Mouse (Mus musculus) heart, embryonic 15.5 days (tissue): ENCODE measurements around the gene Sp140. TPM values are rescaled to one million over a fixed set of nuclear protein-coding genes. Genes with fewer than 3 reads are reported as not detected.
"Not testable (repeated sequence)": the region's sequence is repeated elsewhere in the genome, so short reads cannot be mapped to it uniquely, and the experiment has no call there.

ENCODE experiments used
- ATAC-seq: fragments of 200-750 bp; cut with Nextera tagmentation; replicated peaks from 2 replicates; pipeline ENCODE4 v1.8.0; 2017; ENCODE audit warnings: low read depth, moderate TSS enrichment; ENCODE audit not compliant: insufficient number of reproducible peaks, insufficient read depth, low FRiP score
- H3K27ac ChIP-seq: fragments of 300-500 bp; sonication (generic); 2 replicates; pipeline ENCODE4 v1.5.1; 2015; ENCODE audit warnings: mild to moderate bottlenecking, inconsistent platforms
- H3K27me3 ChIP-seq: fragments of 300-500 bp; sonication (generic); 2 replicates; pipeline ENCODE4 v1.6.1; 2015; ENCODE audit warnings: inconsistent platforms
- H3K36me3 ChIP-seq: fragments of 300-500 bp; sonication (generic); 2 replicates; pipeline ENCODE4 v1.6.1; 2015; ENCODE audit warnings: mild to moderate bottlenecking, inconsistent platforms
- H3K4me1 ChIP-seq: fragments of 300-500 bp; sonication (generic); replicated peaks from 2 replicates; pipeline ENCODE4 v1.6.1; 2015; ENCODE audit warnings: inconsistent platforms
- H3K4me2 ChIP-seq: fragments of 300-500 bp; sonication (generic); 2 replicates; pipeline ENCODE4 v1.6.1; 2015; ENCODE audit warnings: inconsistent platforms, mild to moderate bottlenecking, moderate library complexity
- H3K4me3 ChIP-seq: fragments of 300-500 bp; sonication (generic); 2 replicates; pipeline ENCODE4 v1.5.1; 2015; ENCODE audit warnings: mild to moderate bottlenecking, inconsistent platforms
- H3K9ac ChIP-seq: fragments of 300-500 bp; sonication (generic); 2 replicates; pipeline ENCODE4 v1.6.1; 2015; ENCODE audit warnings: mild to moderate bottlenecking, inconsistent platforms
- H3K9me3 ChIP-seq: fragments of 300-500 bp; sonication (generic); replicated peaks from 2 replicates; pipeline ENCODE4 v1.6.1; 2016; ENCODE audit warnings: inconsistent platforms
- WGBS: fragments of 180-500 bp; shearing (Covaris S2); methylation state at CpG from one replicate; pipeline ENCODE4 v1.1.7; 2015; ENCODE audit warnings: mixed read lengths; 5-methylcytosine and 5-hydroxymethylcytosine counted together
- polyA plus RNA-seq: library from polyadenylated mRNA; unstranded; fragments of >200 nt; fragmentation: Nextera tagmentation; extraction: Ambion mirVana; gene quantifications from 2 replicates; pipeline ENCODE4 v1.2.1, GENCODE M21; 2015

Gene Sp140
- polyA plus RNA-seq, 1 experiment from 2014 or later: 1.5 TPM

DNA sequence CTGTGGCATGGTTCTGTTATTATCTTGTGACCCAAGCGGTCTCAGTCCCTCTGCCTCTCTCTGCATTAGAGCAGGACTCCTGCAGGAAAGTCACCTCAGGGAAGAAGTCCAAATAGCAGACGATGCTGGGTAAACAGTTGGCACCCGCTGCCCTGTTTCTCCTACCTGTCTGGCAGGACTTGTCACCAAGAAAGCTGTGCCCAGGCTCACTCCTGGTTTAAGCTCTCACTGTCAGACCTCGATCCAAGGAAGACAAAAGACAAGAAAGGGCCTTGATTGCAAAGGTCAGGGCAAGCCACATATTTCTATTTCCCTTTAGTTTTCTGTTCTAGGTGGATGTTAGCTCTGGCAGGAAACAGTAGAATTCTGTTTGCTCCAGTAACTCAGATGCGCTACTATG, 50.3 kb downstream of the Sp140 start:
- not testable (repeated sequence) for H3K36me3 ChIP-seq, H3K27me3 ChIP-seq, H3K9me3 ChIP-seq, H3K27ac ChIP-seq, H3K9ac ChIP-seq, ATAC-seq, H3K4me2 ChIP-seq, H3K4me3 ChIP-seq, H3K4me1 ChIP-seq
- WGBS: 76% methylated on average over 4 of the region's 5 CpGs

DNA sequence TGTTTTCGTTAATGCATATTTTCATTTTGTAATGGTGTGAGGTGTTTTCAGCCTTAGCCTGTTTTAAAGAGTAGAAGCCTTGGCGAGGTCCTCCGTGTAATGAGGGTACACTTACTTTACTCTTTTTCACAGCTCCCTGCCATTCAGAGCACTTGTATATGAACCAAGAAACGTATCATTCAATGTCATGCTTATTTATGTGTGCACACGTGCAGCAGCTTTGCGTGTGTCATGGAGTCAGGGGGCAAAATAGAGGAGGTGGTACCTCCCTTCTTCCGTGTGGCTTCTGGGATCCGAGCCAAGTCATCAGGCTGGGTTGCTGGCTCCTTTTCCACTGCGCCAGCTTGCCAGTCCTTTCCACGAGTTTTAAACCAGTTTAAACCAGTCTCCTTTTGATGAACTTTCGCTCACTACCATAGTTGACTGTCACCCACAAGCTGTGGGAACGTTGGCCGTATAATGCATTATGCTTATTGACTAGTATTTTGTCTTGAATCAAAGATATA, 51.6 kb downstream of the Sp140 start:
- H3K4me1 ChIP-seq, H3K9me3 ChIP-seq, H3K9ac ChIP-seq, H3K4me3 ChIP-seq, ATAC-seq, H3K36me3 ChIP-seq, H3K4me2 ChIP-seq, H3K27ac ChIP-seq, H3K27me3 ChIP-seq: not testable (repeated sequence)
- WGBS: 74% methylated on average over 13 of the region's 13 CpGs

DNA sequence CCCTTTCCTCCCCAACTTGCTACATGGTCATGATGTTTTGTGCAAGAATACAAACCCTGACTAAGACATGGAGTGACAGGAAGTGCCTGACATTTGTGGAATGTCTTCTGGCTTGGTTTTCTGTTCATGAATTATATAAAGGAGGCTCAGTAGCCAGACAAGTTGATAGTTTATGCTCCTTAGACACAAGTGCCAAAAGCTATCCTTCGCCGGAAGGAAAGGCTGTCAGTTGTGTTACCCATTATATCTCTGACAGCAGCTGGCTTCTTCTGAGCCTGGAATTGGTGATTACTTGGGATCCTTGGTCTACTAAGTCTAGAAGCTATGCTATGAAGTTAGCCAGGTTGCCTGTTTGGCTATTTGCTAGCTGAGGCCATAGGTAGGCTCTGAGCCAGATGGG, 57.0 kb downstream of the Sp140 start:
- H3K4me3 ChIP-seq, H3K27ac ChIP-seq, H3K4me1 ChIP-seq, ATAC-seq, H3K9ac ChIP-seq, H3K9me3 ChIP-seq, H3K27me3 ChIP-seq, H3K36me3 ChIP-seq, H3K4me2 ChIP-seq: not testable (repeated sequence)
- 89% methylated on average over 2 of the region's 2 CpGs for WGBS

DNA sequence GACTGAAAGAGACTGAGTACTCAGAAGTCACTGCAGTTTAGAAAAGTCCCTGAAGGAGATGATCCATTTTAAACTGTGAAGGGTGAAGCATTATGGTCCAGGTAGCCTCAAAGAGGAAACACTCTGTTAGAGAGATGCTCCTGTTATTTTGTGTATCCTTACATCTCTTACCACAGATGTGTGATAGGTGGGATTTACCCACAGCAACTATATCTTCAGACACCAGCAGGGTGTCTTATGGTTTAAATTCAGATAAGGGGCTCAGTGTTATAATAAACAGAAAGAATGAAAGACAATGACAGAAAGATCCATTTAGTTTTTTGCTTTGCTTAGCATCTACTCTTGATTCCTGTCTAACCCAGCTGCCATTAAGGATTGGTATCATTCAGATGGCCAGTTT, 64.1 kb downstream of the Sp140 start:
- no peak overlapping the region for H3K4me2 ChIP-seq
- no peak overlapping the region for H3K9ac ChIP-seq
- no peaks in the 10 kb centered on the region for H3K27me3 ChIP-seq
- no peaks in the 10 kb centered on the region for H3K36me3 ChIP-seq
- no peak overlapping the region for H3K27ac ChIP-seq
- H3K4me1 ChIP-seq: no peaks in the 10 kb centered on the region
- H3K9me3 ChIP-seq: no peaks in the 10 kb centered on the region
- no peak overlapping the region for H3K4me3 ChIP-seq
- no peak for ATAC-seq

DNA sequence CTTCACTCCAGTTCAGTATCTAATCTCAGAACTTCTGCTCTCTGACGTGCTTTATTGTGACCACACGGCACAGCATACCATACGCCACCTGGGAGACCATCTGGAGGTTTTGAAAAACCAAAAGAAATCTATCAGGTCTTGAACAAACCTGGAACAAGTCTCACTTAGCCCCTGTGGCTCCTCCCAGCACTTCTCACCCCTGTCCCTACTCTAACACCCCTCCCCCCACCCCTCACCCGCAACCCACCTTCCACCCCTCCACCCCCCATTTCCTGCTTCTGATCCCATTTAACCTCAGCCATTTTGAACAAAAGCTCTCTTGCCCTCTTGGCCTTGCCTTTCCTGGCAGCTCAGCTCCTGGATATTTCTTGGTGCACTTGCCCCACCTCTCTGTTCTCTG, 80.0 kb downstream of the Sp140 start:
- H3K27me3 ChIP-seq: no peaks in the 10 kb centered on the region
- H3K36me3 ChIP-seq: no peaks in the 10 kb centered on the region
- no peak overlapping the region for H3K27ac ChIP-seq
- H3K4me3 ChIP-seq: no peak overlapping the region
- 52% methylated on average over 4 of the region's 4 CpGs for WGBS
- H3K4me1 ChIP-seq: no peaks in the 10 kb centered on the region
- H3K4me2 ChIP-seq: no peak overlapping the region
- H3K9ac ChIP-seq: no peak overlapping the region
- no peaks in the 10 kb centered on the region for H3K9me3 ChIP-seq
- 0 out of 2 replicates have a peak, but pooled peaks have one; percentile 27 for ATAC-seq

DNA sequence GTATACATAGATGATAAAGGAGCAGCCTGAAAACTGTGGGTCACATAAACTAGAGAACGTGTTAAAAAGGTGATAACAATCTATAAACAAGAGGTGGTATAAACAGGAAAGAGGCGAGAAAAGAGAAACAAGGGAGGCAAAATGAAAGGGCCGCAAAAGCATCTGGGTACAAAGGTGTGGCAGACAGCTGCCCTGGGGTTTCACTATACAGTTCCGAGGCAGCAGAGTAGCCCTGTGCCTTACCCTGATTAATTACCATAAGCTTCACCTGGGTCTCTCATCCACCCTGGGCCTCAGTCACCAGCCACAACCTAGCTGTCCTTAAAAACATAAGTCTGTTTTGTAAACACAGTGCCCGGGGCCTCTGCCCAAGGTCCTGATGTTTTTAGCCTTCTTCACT, 86.5 kb downstream of the Sp140 start:
- no peak overlapping the region for H3K4me2 ChIP-seq
- no peaks in the 10 kb centered on the region for H3K36me3 ChIP-seq
- H3K4me3 ChIP-seq: no peak overlapping the region
- ATAC-seq: no peak
- H3K27ac ChIP-seq: no peak overlapping the region
- 0 out of 2 replicates have a peak, but pooled peaks cover 7% of the 10 kb centered on the region for H3K4me1 ChIP-seq
- H3K9me3 ChIP-seq: no peaks in the 10 kb centered on the region
- WGBS: 63% methylated on average over 5 of the region's 5 CpGs
- H3K9ac ChIP-seq: no peak overlapping the region
- H3K27me3 ChIP-seq: no peaks in the 10 kb centered on the region

DNA sequence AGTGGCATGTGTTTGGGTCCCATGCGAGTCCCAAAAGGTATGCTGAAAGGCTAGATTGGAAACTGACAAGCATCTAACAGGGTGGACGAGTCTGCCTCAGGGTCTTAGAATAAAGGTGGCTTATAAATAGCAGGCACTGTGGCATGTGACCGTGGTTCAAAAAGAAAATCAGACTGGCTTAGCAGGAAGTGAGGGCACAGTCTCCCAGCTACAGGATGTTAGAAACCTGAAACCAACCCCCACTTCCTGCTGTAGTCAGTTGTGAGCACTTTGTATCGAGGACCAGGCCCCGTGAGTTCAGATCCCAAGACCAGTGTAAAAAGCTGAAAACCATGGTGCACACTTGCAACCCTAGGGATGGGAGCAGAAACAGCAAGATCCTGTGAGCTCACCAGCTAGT, 87.2 kb downstream of the Sp140 start:
- Histone ChIP-seq H3K4me3 (no peak overlapping the region), H3K4me2 (no peak overlapping the region), H3K9me3 (no peaks in the 10 kb centered on the region), H3K36me3 (no peaks in the 10 kb centered on the region), H3K4me1 (0 out of 2 replicates have a peak, but pooled peaks cover 7% of the 10 kb centered on the region), H3K27ac (no peak overlapping the region), H3K9ac (no peak overlapping the region), H3K27me3 (no peaks in the 10 kb centered on the region)
- no peak for ATAC-seq
- 45% methylated on average over 5 of the region's 5 CpGs for WGBS

DNA sequence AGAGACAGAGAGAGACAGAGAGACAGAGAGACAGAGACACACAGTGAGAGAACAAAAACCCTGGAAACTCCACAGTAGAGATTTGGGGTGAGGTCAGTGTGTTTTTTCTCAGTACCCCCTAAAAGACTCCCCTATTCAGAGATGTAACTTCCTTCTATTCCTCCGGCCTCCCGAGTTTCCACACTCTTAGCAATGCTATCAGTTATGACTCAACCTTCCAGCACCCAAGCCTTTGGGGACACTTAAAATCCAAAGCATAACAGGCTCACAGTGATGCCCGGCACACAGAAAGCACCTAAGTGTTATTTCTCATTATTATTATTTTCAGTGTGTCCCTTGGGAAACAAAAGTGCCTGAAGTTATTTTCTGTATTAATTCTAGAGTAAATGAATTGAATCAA, 90.4 kb downstream of the Sp140 start:
- H3K9ac ChIP-seq: no peak overlapping the region
- no peaks in the 10 kb centered on the region for H3K9me3 ChIP-seq
- ATAC-seq: no peak
- no peaks in the 10 kb centered on the region for H3K36me3 ChIP-seq
- H3K27ac ChIP-seq: no peak overlapping the region
- H3K27me3 ChIP-seq: no peaks in the 10 kb centered on the region
- no peak overlapping the region for H3K4me3 ChIP-seq
- no peak overlapping the region for H3K4me2 ChIP-seq
- WGBS: 52% methylated on average over 3 of the region's 3 CpGs
- H3K4me1 ChIP-seq: 0 out of 2 replicates have a peak, but pooled peaks cover 7% of the 10 kb centered on the region

DNA sequence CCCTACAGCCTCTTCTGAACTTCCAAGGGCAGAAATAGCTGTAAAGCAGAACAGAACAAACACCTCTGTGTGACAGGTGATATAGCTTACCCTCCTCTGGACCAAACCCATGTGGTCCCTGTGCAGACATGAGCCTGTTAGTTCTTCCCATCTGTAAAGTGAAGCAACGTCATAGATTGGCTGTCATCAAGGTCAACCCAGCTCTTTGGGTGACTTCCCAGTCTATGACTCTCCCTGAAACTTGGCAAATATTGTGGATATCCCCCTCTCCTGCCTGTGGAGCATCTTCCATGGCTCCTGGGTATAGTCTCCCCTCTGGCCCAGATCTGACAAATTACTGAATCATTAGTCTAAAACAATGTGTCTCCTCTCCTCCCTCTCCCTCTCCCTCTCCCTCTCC, 92.1 kb downstream of the Sp140 start:
- H3K4me3 ChIP-seq: no peak overlapping the region
- no peak for ATAC-seq
- no peak overlapping the region for H3K9ac ChIP-seq
- no peak overlapping the region for H3K4me2 ChIP-seq
- no peak overlapping the region for H3K27ac ChIP-seq
- H3K36me3 ChIP-seq: no peaks in the 10 kb centered on the region
- 0 out of 2 replicates have a peak, but pooled peaks cover 5% of the 10 kb centered on the region for H3K4me1 ChIP-seq
- no peaks in the 10 kb centered on the region for H3K27me3 ChIP-seq
- no peaks in the 10 kb centered on the region for H3K9me3 ChIP-seq
- 71% methylated on average over 1 of the region's 1 CpGs for WGBS

DNA sequence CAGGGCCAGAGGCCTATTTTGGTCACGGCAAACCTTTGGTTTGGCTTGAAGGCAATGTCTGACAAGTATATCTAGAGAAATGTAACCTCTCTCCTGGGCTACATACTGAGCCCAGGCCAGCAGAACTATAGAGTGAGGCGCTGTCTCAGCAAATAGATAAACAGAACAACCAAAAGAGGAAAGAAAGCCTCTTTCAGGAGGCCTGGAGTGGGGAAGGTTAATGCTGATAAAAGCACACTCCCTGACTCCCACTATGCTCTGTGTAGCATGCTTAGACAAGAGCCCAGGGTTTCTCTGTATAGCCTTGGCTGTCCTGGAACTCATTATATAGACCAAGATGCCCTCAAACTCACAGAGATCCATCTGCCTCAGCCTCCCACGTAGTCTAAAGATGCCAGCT, 93.1 kb downstream of the Sp140 start:
- H3K4me3 ChIP-seq: no peak overlapping the region
- ATAC-seq: no peak
- H3K27ac ChIP-seq: peak overlapping the region; percentile 53; the same call in 1 of the 2 replicates
- no peak overlapping the region for H3K4me2 ChIP-seq
- no peaks in the 10 kb centered on the region for H3K27me3 ChIP-seq
- no peaks in the 10 kb centered on the region for H3K36me3 ChIP-seq
- H3K4me1 ChIP-seq: 0 out of 2 replicates have a peak, but pooled peaks cover 1% of the 10 kb centered on the region
- H3K9ac ChIP-seq: no peak overlapping the region
- no peaks in the 10 kb centered on the region for H3K9me3 ChIP-seq
- WGBS: 51% methylated on average over 3 of the region's 3 CpGs
